14 mouse cellular contexts compared by ENCODE assay signal in genomic region chr11:106663838-106664237, GRCm38 (mm10). TPM values are rescaled to one million over a fixed set of nuclear protein-coding genes. Genes with fewer than 3 reads are reported as not detected.
DNase-seq lines count a peak whose midpoint lies in the region; ATAC-seq lines count a peak whose summit lies in the region.
"Had no signal": no experiment of that assay in that cellular context is flagged by ENCODE, and none has a peak within 500 bp of the region (broad histone marks: within the 10 kb centered on the region; RNA-seq: fewer than 3 reads in every experiment).

No protein-coding gene starts in this region.

- H3K36me3 ChIP-seq in heart, embryonic 14.5 days (ENCODE audit: control insufficient read depth, insufficient read depth, low read length): no peaks in the 10 kb centered on the region
- H3K36me3 ChIP-seq in liver, embryonic 15.5 days (replicated peaks): no peaks in the 10 kb centered on the region
- no peaks in the 10 kb centered on the region for H3K36me3 ChIP-seq in limb, embryonic 15.5 days
- H3K36me3 ChIP-seq: hindbrain, embryonic 13.5 days; neural tube, embryonic 13.5 days had no signal

- ATAC-seq in heart, embryonic 14.5 days (ENCODE audit: insufficient number of reproducible peaks, insufficient read depth, low FRiP score, low read depth): no peak
- no peak for ATAC-seq in liver, embryonic 15.5 days (ENCODE audit: insufficient read depth)
- no peak for ATAC-seq in limb, embryonic 15.5 days (ENCODE audit: insufficient number of reproducible peaks, low FRiP score, low TSS enrichment, low read depth)
- ATAC-seq: forebrain, embryonic 13.5 days had no signal

- no peak overlapping the region for H3K9ac ChIP-seq in heart, embryonic 14.5 days (ENCODE audit: low read length)
- H3K9ac ChIP-seq in liver, embryonic 15.5 days: no peak overlapping the region
- H3K9ac ChIP-seq in limb, embryonic 15.5 days: no peak overlapping the region
- H3K9ac ChIP-seq: forebrain, embryonic 13.5 days; hindbrain, embryonic 13.5 days; neural tube, embryonic 13.5 days had no signal

- H3K27me3 ChIP-seq in heart, embryonic 14.5 days (ENCODE audit: control insufficient read depth, insufficient read depth, low read length): no peaks in the 10 kb centered on the region
- H3K27me3 ChIP-seq in liver, embryonic 15.5 days: no peaks in the 10 kb centered on the region
- H3K27me3 ChIP-seq in limb, embryonic 15.5 days: no peaks in the 10 kb centered on the region
- H3K27me3 ChIP-seq: forebrain, embryonic 13.5 days; hindbrain, embryonic 13.5 days; neural tube, embryonic 13.5 days had no signal

- peaks cover 27 to 29% of the 10 kb centered on the region in 2 experiments for H3K4me1 ChIP-seq in heart, embryonic 14.5 days (ENCODE audit: control insufficient read depth in 2 of 2, insufficient read depth in 2 of 2, low read length in 2 of 2)
- H3K4me1 ChIP-seq in liver, embryonic 15.5 days (replicated peaks): peaks cover 4% of the 10 kb centered on the region; the same call in 1 of the 2 replicates
- H3K4me1 ChIP-seq in limb, embryonic 15.5 days: peaks cover 21% of the 10 kb centered on the region

- no peaks in the 10 kb centered on the region for H3K9me3 ChIP-seq in heart, embryonic 14.5 days (ENCODE audit: control insufficient read depth, low read length)
- H3K9me3 ChIP-seq in liver, embryonic 15.5 days (replicated peaks): no peaks in the 10 kb centered on the region
- H3K9me3 ChIP-seq in limb, embryonic 15.5 days: no peaks in the 10 kb centered on the region
- H3K9me3 ChIP-seq: forebrain, embryonic 13.5 days; hindbrain, embryonic 13.5 days; neural tube, embryonic 13.5 days had no signal

- peak overlapping the region; percentile 16 to 60; a peak in 2 of 4 replicates for H3K27ac ChIP-seq in heart, embryonic 14.5 days (replicated peaks in 1 of 2; ENCODE audit: control insufficient read depth in 1 of 2, insufficient read depth in 1 of 2, low read depth in 2 of 2, low read length in 2 of 2)
- H3K27ac ChIP-seq in liver, embryonic 15.5 days (replicated peaks): 0 out of 2 replicates have a peak overlapping the region, but pooled peaks have one; percentile 9
- peak overlapping the region; percentile 19; the same call in 1 of the 2 replicates for H3K27ac ChIP-seq in limb, embryonic 15.5 days
- H3K27ac ChIP-seq: forebrain, embryonic 13.5 days; hindbrain, embryonic 13.5 days; neural tube, embryonic 13.5 days had no signal

- H3K4me3 ChIP-seq in heart, embryonic 14.5 days (ENCODE audit: control insufficient read depth in 1 of 2, insufficient read depth in 1 of 2, low read depth in 1 of 2, low read length in 2 of 2): no peak overlapping the region
- H3K4me3 ChIP-seq in liver, embryonic 15.5 days (replicated peaks): no peak overlapping the region
- H3K4me3 ChIP-seq in limb, embryonic 15.5 days: no peak overlapping the region
- H3K4me3 ChIP-seq: forebrain, embryonic 13.5 days; hindbrain, embryonic 13.5 days; neural tube, embryonic 13.5 days had no signal

- no peak overlapping the region for H3K4me2 ChIP-seq in heart, embryonic 14.5 days (ENCODE audit: low read length)
- no peak overlapping the region for H3K4me2 ChIP-seq in liver, embryonic 15.5 days
- H3K4me2 ChIP-seq in limb, embryonic 15.5 days: no peak overlapping the region
- H3K4me2 ChIP-seq: forebrain, embryonic 13.5 days; hindbrain, embryonic 13.5 days; neural tube, embryonic 13.5 days had no signal

- whole genome bisulfite sequencing in heart, embryonic 14.5 days: 73% methylated on average over 6 of the region's 6 CpGs
- WGBS in liver, embryonic 15.5 days (ENCODE audit: insufficient replicate concordance): 63% methylated on average over 6 of the region's 6 CpGs
- WGBS in limb, embryonic 15.5 days: 64% methylated on average over 6 of the region's 6 CpGs

- DNase-seq in heart, adult 18-20 months: no peak
- no peak for DNase-seq in liver
- peak; percentile 5 for DNase-seq in brain, adult 2 months (ENCODE audit: low read depth, low spot score)
- no peak for DNase-seq in thymus, postnatal 25 days
- DNase-seq: adrenal gland, postnatal 25 days; cerebellum, adult 9-10 months; right cerebral cortex, postnatal 4 days; thymus, postnatal 14 days had no signal

RNA-seq across cellular contexts. Expression of gene Tex2, which starts 50.6 kb away (rescaled TPM):
- 13.5 and 14.4 TPM in 2 replicates for polyA plus RNA-seq in heart, embryonic 14.5 days (2014; fragmentation: Nextera tagmentation; extraction: Ambion mirVana)
- total RNA-seq in heart, adult 18-20 months (2021): 10 to 100 TPM; 41.5 to 42.0 TPM
- polyA plus RNA-seq in liver, embryonic 15.5 days (2015; fragmentation: Nextera tagmentation; extraction: Ambion mirVana): 9.2 and 10.2 TPM in 2 replicates
- 10.4 and 10.9 TPM in 2 replicates for polyA plus RNA-seq in limb, embryonic 15.5 days (2015; fragmentation: Nextera tagmentation; extraction: Ambion mirVana)
